Mouse (Mus musculus): Measurements from ENCODE around the gene Csnk1e. TPM values are rescaled to one million over a fixed set of nuclear protein-coding genes. Genes with fewer than 3 reads are reported as not detected.

Gene Csnk1e
- polyA plus RNA-seq, 1 experiment = 122 TPM

DNA sequence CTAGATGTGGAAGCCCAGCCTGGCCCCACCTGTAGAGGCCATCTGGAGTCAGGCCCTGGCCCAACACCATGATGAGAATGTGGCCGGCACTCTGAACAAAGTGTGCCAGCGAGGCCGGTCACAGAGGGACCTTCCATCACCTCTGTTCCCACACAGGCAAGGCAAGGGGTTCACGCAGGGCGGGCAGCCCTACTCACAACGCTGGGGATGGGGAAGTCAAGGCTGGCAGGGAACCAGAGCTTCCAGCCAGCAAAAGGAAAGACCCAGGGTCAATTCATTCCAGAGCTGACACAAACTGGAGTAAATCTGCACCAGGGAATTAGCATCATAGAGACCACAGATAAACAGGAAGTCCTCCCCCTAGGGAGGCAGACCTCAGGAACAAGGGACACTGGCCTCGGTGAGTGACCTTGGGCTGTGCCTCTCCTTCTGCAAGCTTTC, 18.9 kb downstream of the Csnk1e start:
- Histone ChIP-seq H3K27me3 (ENCODE audit: control insufficient read depth, insufficient read depth, low read length) (no peaks in the 10 kb centered on the region), H3K4me3 (replicated peaks; ENCODE audit: insufficient read depth, low read depth, low read length) (no peak overlapping the region), H3K4me1 (ENCODE audit: control insufficient read depth, insufficient read depth, low read length) (peaks cover 63% of the 10 kb centered on the region), H3K27ac (ENCODE audit: insufficient read depth, low read length) (no peak overlapping the region)
- peak; percentile 72 to 80 for DNase-seq
- whole genome bisulfite sequencing = 5% methylated on average over 7 of the region's 7 CpGs
- TF ChIP-seq CTCF (IDR thresholded peaks at IDR 0.05; ENCODE audit: borderline replicate concordance, insufficient read depth, low read depth, low read length) = no peak
- no peak for TF ChIP-seq POLR2A (IDR thresholded peaks at IDR 0.05; ENCODE audit: borderline replicate concordance, insufficient read depth, low read length)

DNA sequence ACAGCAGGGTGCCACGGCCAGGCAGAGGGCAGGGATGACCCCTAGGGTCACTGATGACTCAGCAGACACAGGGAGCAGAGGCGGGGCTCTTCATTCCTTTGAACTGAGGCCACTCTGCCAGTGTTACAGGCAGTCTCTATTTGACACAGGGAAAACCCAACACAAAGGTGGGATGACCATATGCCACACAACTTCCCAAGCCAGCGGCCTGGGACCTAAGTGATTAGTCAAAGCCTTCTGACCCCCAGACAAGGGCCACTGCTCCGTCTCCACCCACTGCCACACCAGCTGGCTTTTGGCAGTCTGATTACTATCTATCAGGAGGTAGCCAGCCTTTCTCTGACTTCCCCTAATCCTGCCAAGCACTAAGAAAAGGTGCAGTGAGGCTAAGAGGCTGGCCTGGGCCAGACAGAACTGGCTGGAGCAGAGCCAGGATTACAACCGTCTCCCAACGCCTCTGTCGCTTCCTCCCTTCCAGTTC, 20.1 kb downstream of the Csnk1e start:
- Histone ChIP-seq H3K27ac (ENCODE audit: insufficient read depth, low read length) (no peak overlapping the region), H3K27me3 (ENCODE audit: control insufficient read depth, insufficient read depth, low read length) (no peaks in the 10 kb centered on the region), H3K4me3 (replicated peaks; ENCODE audit: insufficient read depth, low read depth, low read length) (no peak overlapping the region), H3K4me1 (ENCODE audit: control insufficient read depth, insufficient read depth, low read length) (peaks cover 63% of the 10 kb centered on the region)
- peak in 1 of 2 experiments; percentile 33 for DNase-seq
- 17% methylated on average over 7 of the region's 7 CpGs for WGBS
- TF ChIP-seq POLR2A (IDR thresholded peaks at IDR 0.05; ENCODE audit: borderline replicate concordance, insufficient read depth, low read length) (no peak), CTCF (IDR thresholded peaks at IDR 0.05; ENCODE audit: borderline replicate concordance, insufficient read depth, low read depth, low read length) (no peak)

GRCm38 (mm10) chr15:79432892-79433291, 22.5 kb downstream of the Csnk1e start:
- Histone ChIP-seq H3K27ac (ENCODE audit: insufficient read depth, low read length) (0 out of 2 replicates have a peak overlapping the region, but pooled peaks have one; percentile 20), H3K4me1 (ENCODE audit: control insufficient read depth, insufficient read depth, low read length) (peaks cover 46% of the 10 kb centered on the region), H3K4me3 (replicated peaks; ENCODE audit: insufficient read depth, low read depth, low read length) (no peak overlapping the region), H3K27me3 (ENCODE audit: control insufficient read depth, insufficient read depth, low read length) (no peaks in the 10 kb centered on the region)
- WGBS = 26% methylated on average over 21 of the region's 21 CpGs
- DNase-seq = peak in 1 of 2 experiments; percentile 28
- TF ChIP-seq CTCF (IDR thresholded peaks at IDR 0.05; ENCODE audit: borderline replicate concordance, insufficient read depth, low read depth, low read length) (no peak), POLR2A (IDR thresholded peaks at IDR 0.05; ENCODE audit: borderline replicate concordance, insufficient read depth, low read length) (no peak)

DNA sequence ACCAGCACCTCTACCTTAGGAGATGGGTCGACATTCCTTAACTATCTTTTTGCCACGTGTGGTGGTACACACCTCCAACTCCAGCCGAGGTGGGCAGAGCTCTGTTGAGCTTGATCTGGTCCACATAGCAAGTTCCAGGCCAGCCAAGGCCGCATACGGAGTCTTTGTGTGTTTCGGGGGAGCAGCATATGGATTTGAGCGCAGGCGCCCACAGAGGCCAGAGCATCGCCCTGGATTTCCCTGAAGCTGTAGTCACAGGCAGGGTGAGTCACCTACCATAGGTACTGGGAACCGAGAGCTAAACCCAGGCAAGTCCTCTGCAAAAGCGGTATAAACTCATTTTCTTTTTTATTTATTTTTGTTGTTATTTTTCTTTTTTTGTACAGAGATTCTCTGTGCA, 23.0 kb downstream of the Csnk1e start:
- peaks cover 42% of the 10 kb centered on the region for H3K4me1 ChIP-seq (ENCODE audit: control insufficient read depth, insufficient read depth, low read length)

DNA sequence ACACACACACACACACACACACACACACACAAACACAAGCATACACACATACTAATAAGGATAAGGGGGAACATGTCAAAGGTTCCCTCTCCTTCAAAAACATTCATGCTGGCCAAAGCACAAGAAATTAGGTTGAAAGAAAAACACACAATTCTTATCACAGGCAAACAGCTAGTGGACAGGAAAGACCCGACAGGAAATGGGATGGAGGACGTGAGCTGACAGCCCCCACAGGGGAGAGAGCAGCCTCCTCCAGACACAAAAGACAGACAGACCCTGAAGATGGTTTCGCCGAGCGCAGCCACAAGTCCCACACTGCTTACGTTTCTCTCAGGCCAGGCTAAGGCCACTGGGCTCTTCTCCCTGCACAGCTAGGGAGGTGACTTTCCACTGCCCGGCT, 23.4 kb downstream of the Csnk1e start:
- WGBS = 74% methylated on average over 7 of the region's 7 CpGs
- Histone ChIP-seq H3K27ac (ENCODE audit: insufficient read depth, low read length) (no peak overlapping the region), H3K4me3 (replicated peaks; ENCODE audit: insufficient read depth, low read depth, low read length) (no peak overlapping the region), H3K4me1 (ENCODE audit: control insufficient read depth, insufficient read depth, low read length) (peaks cover 38% of the 10 kb centered on the region), H3K27me3 (ENCODE audit: control insufficient read depth, insufficient read depth, low read length) (no peaks in the 10 kb centered on the region)
- no peak for TF ChIP-seq CTCF (IDR thresholded peaks at IDR 0.05; ENCODE audit: borderline replicate concordance, insufficient read depth, low read depth, low read length)
- no peak for TF ChIP-seq POLR2A (IDR thresholded peaks at IDR 0.05; ENCODE audit: borderline replicate concordance, insufficient read depth, low read length)
- no peak for DNase-seq

More for the DNA sequence above, 23.0 kb downstream of the Csnk1e start:
- TF ChIP-seq POLR2A (IDR thresholded peaks at IDR 0.05; ENCODE audit: borderline replicate concordance, insufficient read depth, low read length) (no peak), CTCF (IDR thresholded peaks at IDR 0.05; ENCODE audit: borderline replicate concordance, insufficient read depth, low read depth, low read length) (no peak)
- H3K27ac ChIP-seq (ENCODE audit: insufficient read depth, low read length) = no peak overlapping the region
- WGBS = 62% methylated on average over 11 of the region's 11 CpGs
- no peaks in the 10 kb centered on the region for H3K27me3 ChIP-seq (ENCODE audit: control insufficient read depth, insufficient read depth, low read length)
- H3K4me3 ChIP-seq (replicated peaks; ENCODE audit: insufficient read depth, low read depth, low read length) = no peak overlapping the region
- DNase-seq = no peak

GRCm38 (mm10) chr15:79430461-79431000, 24.8 kb downstream of the Csnk1e start:
- Histone ChIP-seq H3K27ac (ENCODE audit: insufficient read depth, low read length) (no peak overlapping the region), H3K4me3 (replicated peaks; ENCODE audit: insufficient read depth, low read depth, low read length) (no peak overlapping the region), H3K4me1 (ENCODE audit: control insufficient read depth, insufficient read depth, low read length) (peaks cover 24% of the 10 kb centered on the region), H3K27me3 (ENCODE audit: control insufficient read depth, insufficient read depth, low read length) (no peaks in the 10 kb centered on the region)
- 72% methylated on average over 10 of the region's 10 CpGs for WGBS
- TF ChIP-seq POLR2A (IDR thresholded peaks at IDR 0.05; ENCODE audit: borderline replicate concordance, insufficient read depth, low read length) = no peak
- TF ChIP-seq CTCF (IDR thresholded peaks at IDR 0.05; ENCODE audit: borderline replicate concordance, insufficient read depth, low read depth, low read length) = no peak
- no peak for DNase-seq

DNA sequence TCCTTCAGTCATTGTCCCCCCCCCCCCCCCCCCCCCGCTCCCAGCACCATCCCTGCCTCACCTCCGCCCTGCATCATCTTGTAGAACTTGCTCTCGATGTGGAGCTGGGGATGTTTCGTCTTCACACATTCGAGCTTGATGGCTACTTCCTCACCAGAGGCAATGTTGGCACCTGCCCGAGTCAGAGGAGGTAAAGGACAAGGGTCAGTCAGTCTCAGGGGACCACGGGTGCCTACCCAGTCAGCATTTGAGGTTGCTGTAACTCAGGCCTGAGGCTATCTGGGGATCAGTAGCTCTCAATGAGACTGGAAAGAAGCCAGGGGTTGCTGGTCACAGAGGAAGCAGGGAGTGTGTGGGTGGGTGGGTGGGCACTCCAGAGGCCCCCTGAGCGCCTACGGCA, 25.4 kb downstream of the Csnk1e start:
- DNase-seq = no peak
- H3K4me1 ChIP-seq (ENCODE audit: control insufficient read depth, insufficient read depth, low read length) = peaks cover 18% of the 10 kb centered on the region
- no peak overlapping the region for H3K27ac ChIP-seq (ENCODE audit: insufficient read depth, low read length)
- 82% methylated on average over 9 of the region's 9 CpGs for WGBS
- H3K27me3 ChIP-seq (ENCODE audit: control insufficient read depth, insufficient read depth, low read length) = no peaks in the 10 kb centered on the region
- TF ChIP-seq CTCF (IDR thresholded peaks at IDR 0.05; ENCODE audit: borderline replicate concordance, insufficient read depth, low read depth, low read length) (no peak), POLR2A (IDR thresholded peaks at IDR 0.05; ENCODE audit: borderline replicate concordance, insufficient read depth, low read length) (no peak)
- no peak overlapping the region for H3K4me3 ChIP-seq (replicated peaks; ENCODE audit: insufficient read depth, low read depth, low read length)

DNA sequence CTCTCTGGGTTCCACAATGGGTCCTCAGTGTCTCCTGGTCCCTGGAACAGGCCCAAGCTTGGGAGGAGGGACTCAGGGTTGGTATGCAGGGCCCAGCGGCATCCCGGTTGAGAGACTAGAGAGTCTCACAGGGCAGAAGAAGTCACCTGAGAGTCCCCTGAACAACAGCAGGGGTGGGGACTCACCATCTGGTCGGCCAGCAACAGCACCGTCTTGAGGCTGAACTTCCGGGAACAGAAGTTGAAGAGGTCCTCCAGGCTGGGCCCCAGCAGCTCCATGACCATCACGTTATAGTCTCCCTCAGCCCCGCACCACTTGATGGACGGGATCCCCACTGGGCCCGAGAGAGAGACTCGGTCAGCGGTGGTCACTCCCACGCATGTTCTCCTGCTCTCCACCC, 25.8 kb downstream of the Csnk1e start:
- Histone ChIP-seq H3K4me1 (ENCODE audit: control insufficient read depth, insufficient read depth, low read length) (peaks cover 14% of the 10 kb centered on the region), H3K27me3 (ENCODE audit: control insufficient read depth, insufficient read depth, low read length) (no peaks in the 10 kb centered on the region), H3K27ac (ENCODE audit: insufficient read depth, low read length) (no peak overlapping the region), H3K4me3 (replicated peaks; ENCODE audit: insufficient read depth, low read depth, low read length) (no peak overlapping the region)
- TF ChIP-seq POLR2A (IDR thresholded peaks at IDR 0.05; ENCODE audit: borderline replicate concordance, insufficient read depth, low read length) = no peak
- TF ChIP-seq CTCF (IDR thresholded peaks at IDR 0.05; ENCODE audit: borderline replicate concordance, insufficient read depth, low read depth, low read length) = no peak
- DNase-seq = no peak
- 69% methylated on average over 12 of the region's 12 CpGs for WGBS

Data from cerebellum, adult 2 months (tissue).